Mouse (Mus musculus) ES-Bruce4 (cell line): ENCODE measurements around the gene Dpy19l3. TPM values are rescaled to one million over a fixed set of nuclear protein-coding genes. Genes with fewer than 3 reads are reported as not detected.

ENCODE experiments used
- H3K27ac ChIP-seq: 2 replicates; pipeline ENCODE4 v1.5.1; 2012; ENCODE audit warnings: low read length, inconsistent platforms; ENCODE audit not compliant: insufficient read depth
- H3K27me3 ChIP-seq: 2 replicates; pipeline ENCODE4 v1.6.1; 2012; ENCODE audit warnings: mild to moderate bottlenecking, low read length, inconsistent platforms; ENCODE audit not compliant: control insufficient read depth, poor library complexity, insufficient read depth, severe bottlenecking
- H3K36me3 ChIP-seq: 2 replicates; pipeline ENCODE4 v1.6.1; 2012; ENCODE audit warnings: inconsistent platforms, mild to moderate bottlenecking, low read length, moderate library complexity; ENCODE audit not compliant: control insufficient read depth, poor library complexity, insufficient read depth, severe bottlenecking
- H3K4me1 ChIP-seq: one replicate; pipeline ENCODE4 v1.8.1; 2011; ENCODE audit warnings: low read length; ENCODE audit not compliant: control insufficient read depth, insufficient read depth
- H3K4me3 ChIP-seq: 2 replicates; pipeline ENCODE4 v1.5.1; 2011; ENCODE audit warnings: low read depth, mild to moderate bottlenecking, low read length
- H3K9ac ChIP-seq: 2 replicates; pipeline ENCODE4 v1.6.1; 2012; ENCODE audit warnings: low read depth, mild to moderate bottlenecking, inconsistent platforms; ENCODE audit not compliant: poor library complexity, severe bottlenecking
- H3K9me3 ChIP-seq: replicated peaks from 2 replicates; pipeline ENCODE4 v1.6.1; 2012; ENCODE audit warnings: mild to moderate bottlenecking, low read length, inconsistent platforms; ENCODE audit not compliant: control insufficient read depth, poor library complexity, insufficient read depth, severe bottlenecking
- CTCF ChIP-seq: IDR thresholded peaks from one replicate; pipeline ENCODE4 v1.8.1; 2011; ENCODE audit warnings: low read depth, low read length
- EP300 ChIP-seq: IDR thresholded peaks from 2 replicates; pipeline ENCODE4 v1.6.1; 2011; ENCODE audit warnings: low read depth, low read length; ENCODE audit not compliant: insufficient read depth
- POLR2A ChIP-seq: IDR thresholded peaks from one replicate; pipeline ENCODE4 v1.8.1; 2011; ENCODE audit warnings: low read length; ENCODE audit not compliant: insufficient read depth
- polyA plus RNA-seq: library from polyadenylated mRNA; stranded (reverse); fragments of >200 nt; gene quantifications from 2 replicates; pipeline ENCODE4 v1.2.4, GENCODE M21; 2011; ENCODE audit warnings: low read depth; ENCODE audit not compliant: missing spikeins, insufficient read depth, insufficient read length

Gene Dpy19l3
- polyA plus RNA-seq, 1 experiment = 31.9 TPM

DNA sequence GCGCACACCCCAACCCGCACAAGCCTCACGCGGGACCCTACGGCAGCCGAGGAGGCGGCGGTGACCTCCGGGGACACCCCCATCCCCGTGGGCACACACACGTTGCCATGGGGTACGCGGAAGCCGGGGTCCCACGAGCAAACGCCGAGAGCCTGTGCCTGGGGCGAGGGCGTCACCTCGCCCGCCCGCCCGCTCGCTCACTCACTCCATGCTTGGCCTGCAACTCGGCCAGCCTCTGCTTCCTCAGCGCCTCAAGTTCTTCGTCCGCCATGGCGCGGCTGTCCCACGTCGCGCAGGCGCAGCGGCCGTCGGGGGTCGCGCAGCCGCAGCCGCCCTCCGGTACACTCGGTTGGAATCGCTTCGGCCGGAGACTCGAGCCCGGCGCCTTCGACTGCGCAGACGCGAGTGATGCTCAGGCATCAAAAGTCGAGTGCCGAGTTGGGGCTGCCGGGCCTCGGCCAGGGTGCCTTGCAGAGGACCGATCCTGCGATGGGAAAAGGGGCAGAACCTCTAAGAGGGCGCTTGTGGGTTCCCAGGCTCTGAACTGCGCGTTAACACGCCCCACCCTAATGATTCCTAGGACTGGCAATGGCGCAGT, 107.1 kb downstream of the Dpy19l3 start, which contains the start of gene Pdcd5:
Gene Pdcd5, minus strand, starts transcription at position 421 of the 598 bp plus-strand sequence.
- Histone ChIP-seq H3K27me3 (no peaks in the 10 kb centered on the region), H3K27ac (no peak within 1 kb of the TSS), H3K4me3 (peak within 1 kb of the TSS; percentile 67), H3K36me3 (peaks cover 13% of the 10 kb centered on the region), H3K4me1 (no peaks in the 10 kb centered on the region), H3K9ac (peak within 1 kb of the TSS; percentile 83), H3K9me3 (no peaks in the 10 kb centered on the region)
- TF ChIP-seq CTCF (no peak), EP300 (0 out of 2 replicates have a peak, but pooled peaks have one; percentile 17), POLR2A (peak; percentile 50)

DNA sequence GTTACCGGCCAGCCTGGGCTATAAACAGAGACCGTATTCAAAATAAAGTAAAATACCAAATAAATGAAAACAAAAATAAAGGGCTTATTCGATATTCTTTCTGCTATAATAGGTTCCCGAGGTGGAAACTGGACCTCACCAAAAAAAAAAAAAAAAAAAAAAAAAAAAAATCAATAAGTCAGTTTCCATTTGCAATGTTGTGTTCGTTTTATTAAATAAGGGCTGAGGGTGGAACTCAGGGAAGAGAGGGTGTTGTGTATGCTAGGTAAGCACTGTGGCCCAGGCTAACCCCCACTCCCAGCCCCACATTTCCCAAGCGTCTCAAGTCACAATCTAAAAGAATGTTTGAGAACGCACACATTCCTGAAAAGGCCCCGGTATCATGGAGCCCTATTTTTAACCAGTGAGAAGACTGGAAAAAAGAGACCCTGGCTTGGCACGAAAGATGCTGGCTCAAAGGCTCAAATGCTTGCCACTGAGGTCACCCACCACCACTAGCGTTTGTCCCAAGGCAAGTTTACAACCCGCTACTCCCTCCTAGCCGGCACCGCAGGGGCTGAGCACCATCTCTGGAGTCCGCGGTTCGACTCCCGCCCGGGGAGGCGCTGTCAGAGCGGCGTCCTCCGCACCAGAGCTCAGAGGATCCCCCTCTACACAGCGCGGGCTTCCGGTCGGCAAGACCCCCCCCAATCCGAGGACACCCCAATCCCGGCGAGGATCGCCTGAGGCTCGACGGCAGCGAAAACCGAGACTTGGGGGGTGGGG, 107.8 kb downstream of the Dpy19l3 start:
- Histone ChIP-seq H3K4me1 (no peaks in the 10 kb centered on the region), H3K27me3 (no peaks in the 10 kb centered on the region)
- no peak for TF ChIP-seq CTCF
- TF ChIP-seq POLR2A = no peak
- TF ChIP-seq EP300 = no peak

DNA sequence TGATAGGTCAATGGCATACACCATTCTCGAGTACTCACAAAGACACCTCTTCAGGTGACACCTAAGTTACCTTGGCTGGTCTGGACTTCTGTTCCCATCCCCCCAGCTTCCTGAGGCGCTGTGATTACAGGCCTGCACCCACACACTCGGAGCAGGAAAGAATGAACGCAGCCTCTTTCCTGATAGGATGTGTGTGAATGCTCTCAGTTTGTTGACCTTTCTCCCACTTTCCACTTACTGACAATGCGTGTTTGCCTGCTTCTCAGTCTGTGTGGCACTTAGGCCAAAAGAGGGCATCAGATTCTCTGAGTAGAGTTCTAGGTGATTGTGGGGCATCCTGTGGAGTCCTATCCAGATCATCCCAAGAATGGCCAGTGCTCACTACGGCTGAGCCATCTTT, 114.2 kb downstream of the Dpy19l3 start:
- no peak overlapping the region for H3K9ac ChIP-seq
- no peak overlapping the region for H3K4me3 ChIP-seq
- no peaks in the 10 kb centered on the region for H3K4me1 ChIP-seq
- no peak for TF ChIP-seq EP300
- no peak for TF ChIP-seq CTCF
- no peak for TF ChIP-seq POLR2A
- H3K9me3 ChIP-seq = no peaks in the 10 kb centered on the region
- peaks cover 44% of the 10 kb centered on the region for H3K36me3 ChIP-seq
- H3K27ac ChIP-seq = no peak overlapping the region
- H3K27me3 ChIP-seq = no peaks in the 10 kb centered on the region

More for the DNA sequence above, 107.8 kb downstream of the Dpy19l3 start:
- H3K4me3 ChIP-seq = peak overlapping the region; percentile 67
- no peak overlapping the region for H3K27ac ChIP-seq
- peaks cover 16% of the 10 kb centered on the region for H3K36me3 ChIP-seq
- H3K9me3 ChIP-seq = no peaks in the 10 kb centered on the region
- peak overlapping the region; percentile 83 for H3K9ac ChIP-seq

DNA sequence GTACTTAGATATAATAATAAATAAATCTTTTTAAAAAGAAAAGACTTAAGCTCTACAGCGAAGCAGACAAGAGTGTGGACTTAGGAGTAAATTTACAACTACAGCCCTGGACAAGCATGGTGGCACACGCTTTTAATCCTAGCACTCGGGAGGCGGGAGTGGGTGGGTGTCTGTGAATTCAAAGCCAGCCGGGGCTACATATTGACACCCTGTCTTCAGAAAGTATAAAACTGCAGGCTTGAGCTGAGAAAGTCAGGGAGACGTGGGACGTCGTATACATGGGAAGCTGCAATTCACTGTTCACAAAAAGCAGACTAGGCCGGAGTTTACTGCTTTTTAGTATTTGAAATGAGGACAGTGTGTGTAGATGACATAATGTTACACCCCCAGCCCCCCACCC, 117.4 kb downstream of the Dpy19l3 start:
- Histone ChIP-seq H3K27me3 (no peaks in the 10 kb centered on the region), H3K9ac (no peak overlapping the region), H3K9me3 (no peaks in the 10 kb centered on the region), H3K4me1 (no peaks in the 10 kb centered on the region), H3K27ac (no peak overlapping the region), H3K36me3 (peaks cover 33% of the 10 kb centered on the region), H3K4me3 (no peak overlapping the region)
- TF ChIP-seq POLR2A = no peak
- TF ChIP-seq EP300 = no peak
- no peak for TF ChIP-seq CTCF

DNA sequence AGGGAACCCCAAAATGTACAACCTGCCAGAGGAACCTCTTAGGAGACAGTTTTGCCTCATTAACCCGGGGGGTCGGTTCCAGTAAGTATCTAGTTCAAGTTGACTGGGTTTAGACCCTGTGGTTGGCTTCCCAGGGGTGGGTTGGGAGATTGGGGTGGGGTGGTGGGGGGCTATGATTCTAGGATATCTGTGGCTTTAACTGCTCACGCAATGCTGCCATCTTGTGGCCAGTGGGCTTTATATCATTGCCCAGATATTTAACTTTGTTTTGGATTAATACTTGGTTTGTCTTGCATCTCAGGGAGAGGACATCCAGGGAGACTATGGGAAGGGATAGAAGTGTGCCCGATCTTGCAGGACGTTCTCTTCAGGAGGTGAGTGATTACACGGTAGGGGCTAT, 118.0 kb downstream of the Dpy19l3 start:
- no peaks in the 10 kb centered on the region for H3K9me3 ChIP-seq
- peaks cover 28% of the 10 kb centered on the region for H3K36me3 ChIP-seq
- no peak overlapping the region for H3K27ac ChIP-seq
- TF ChIP-seq POLR2A (no peak), EP300 (no peak), CTCF (peak; percentile 37)
- H3K27me3 ChIP-seq = no peaks in the 10 kb centered on the region
- no peak overlapping the region for H3K4me3 ChIP-seq
- no peak overlapping the region for H3K9ac ChIP-seq
- no peaks in the 10 kb centered on the region for H3K4me1 ChIP-seq

Other genes starting within 250 kb of the Dpy19l3 start
- 74.9 and 75.1 TPM in 2 replicates for gene Tdrd12, start 216.7 kb downstream of the Dpy19l3 start, polyA plus RNA-seq
- gene Nudt19, start 198.2 kb downstream of the Dpy19l3 start, polyA plus RNA-seq = 43.0 and 46.3 TPM in 2 replicates
- 4.6 and 4.8 TPM in 2 replicates for gene Rgs9bp, start 168.9 kb downstream of the Dpy19l3 start, polyA plus RNA-seq
- 64.1 and 74.9 TPM in 2 replicates for gene Ankrd27, start 168.2 kb downstream of the Dpy19l3 start, polyA plus RNA-seq
- 88.7 and 95.7 TPM in 2 replicates for gene Pdcd5, start 106.9 kb downstream of the Dpy19l3 start, polyA plus RNA-seq
- gene Zfp507, start 48.5 kb upstream of the Dpy19l3 start, polyA plus RNA-seq = 30.4 and 31.3 TPM in 2 replicates